Mouse (Mus musculus) mesoderm, embryonic 11.5 days (tissue): ENCODE data around the gene Vipas39.

Source experiments
- DNase-seq: peaks from one replicate; pipeline ENCODE4 v3.0.0-alpha.2; 2012; ENCODE audit warnings: low read depth, low spot score

Vipas39 gene

DNA sequence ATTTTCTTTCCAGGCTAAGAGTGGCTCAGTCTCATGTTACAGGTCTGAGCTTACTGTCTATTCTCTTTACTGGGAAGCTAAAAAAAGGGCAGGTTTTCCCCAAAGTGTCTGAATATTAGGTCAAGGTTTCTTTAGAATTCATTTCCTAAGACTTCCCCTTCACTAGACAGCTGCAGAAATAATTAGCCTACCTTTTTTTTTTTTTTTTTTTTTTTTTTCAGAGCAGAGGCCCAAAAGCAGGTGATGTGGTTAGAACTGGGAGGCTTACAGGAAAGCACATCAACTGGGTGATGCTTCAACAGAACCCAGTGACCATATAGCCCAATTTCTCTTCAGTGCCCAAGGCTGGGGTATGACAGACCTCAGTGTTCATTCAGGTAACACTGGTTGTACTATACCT, 69.7 kb downstream of the Vipas39 start:
- no peak for DNase-seq

DNA sequence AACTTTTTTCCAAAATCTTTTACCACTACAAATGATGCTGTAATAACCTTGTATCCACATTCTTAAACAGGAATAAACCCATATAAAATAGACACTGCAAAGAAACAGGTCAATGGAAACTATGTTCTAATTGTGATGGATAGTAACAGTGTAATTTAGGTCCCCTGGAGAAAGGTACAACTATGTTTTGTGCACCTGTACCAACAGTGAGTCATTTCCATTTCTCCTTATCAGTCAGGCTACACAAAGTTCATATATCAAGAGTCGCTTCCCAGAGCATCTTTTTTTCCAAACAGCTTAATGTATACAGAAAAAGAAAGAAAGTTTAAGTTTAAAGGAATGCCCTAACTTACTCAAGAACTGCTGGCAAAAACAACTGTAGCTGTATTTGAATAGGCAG, 71.0 kb downstream of the Vipas39 start:
- no peak for DNase-seq

DNA sequence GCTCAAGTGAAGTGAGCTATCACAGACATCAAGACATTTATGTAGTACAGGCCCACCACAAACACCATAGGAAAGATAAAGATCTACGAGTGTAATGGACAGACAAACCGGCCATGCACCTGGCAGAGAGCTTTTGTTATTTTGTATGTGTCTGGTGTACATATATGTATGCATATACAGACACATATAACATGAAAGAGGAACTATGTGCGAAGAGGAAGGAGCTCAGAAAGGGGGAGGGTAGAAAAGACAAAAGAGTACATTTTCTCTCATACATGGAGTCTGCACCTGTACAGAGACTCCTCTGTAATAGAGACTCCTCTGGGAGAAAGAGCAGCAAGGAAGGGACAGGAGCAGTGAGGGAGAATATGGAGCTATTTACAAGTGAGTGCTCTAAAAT, 73.0 kb downstream of the Vipas39 start:
- no peak for DNase-seq
